Comparison of ENCODE assay signal across 9 mouse cellular contexts in genomic region chr5:38469891-38470578, GRCm38 (mm10). TPM values are rescaled to one million over a fixed set of nuclear protein-coding genes. Genes with fewer than 3 reads are reported as not detected.
A peak's percentile ranks its signal among the peaks of the same experiment; 100 is the strongest.
DNase-seq lines count a peak whose midpoint lies in the region; ATAC-seq lines count a peak whose summit lies in the region.
"Had no signal": no experiment of that assay in that cellular context is flagged by ENCODE, and none has a peak within 500 bp of the region (broad histone marks: within the 10 kb centered on the region; RNA-seq: fewer than 3 reads in every experiment).

No protein-coding gene starts in this region.

- H3K27me3 ChIP-seq in hindbrain, embryonic 13.5 days: 0 out of 2 replicates have a peak, but pooled peaks cover 2% of the 10 kb centered on the region
- H3K27me3 ChIP-seq: limb, embryonic 15.5 days had no signal

- 24% methylated on average over 5 of the region's 5 CpGs for WGBS in hindbrain, embryonic 13.5 days

- peak; percentile 68 for ATAC-seq in hindbrain, embryonic 13.5 days (ENCODE audit: low FRiP score)

- H3K4me3 ChIP-seq in hindbrain, embryonic 13.5 days: no peak overlapping the region
- H3K4me3 ChIP-seq: limb, embryonic 15.5 days had no signal

- no peak overlapping the region for H3K4me2 ChIP-seq in hindbrain, embryonic 13.5 days
- H3K4me2 ChIP-seq: limb, embryonic 15.5 days had no signal

- 0 out of 2 replicates have a peak, but pooled peaks cover 2% of the 10 kb centered on the region for H3K4me1 ChIP-seq in hindbrain, embryonic 13.5 days (replicated peaks)
- H3K4me1 ChIP-seq: limb, embryonic 15.5 days had no signal

- H3K36me3 ChIP-seq in hindbrain, embryonic 13.5 days: no peaks in the 10 kb centered on the region
- H3K36me3 ChIP-seq: limb, embryonic 15.5 days had no signal

- peak; percentile 83 for DNase-seq in NIH3T3 (ENCODE audit: low read depth)
- peak; percentile 88 for DNase-seq in cerebellum, adult 8-10 months
- DNase-seq in forelimb bud, embryonic 11.5 days (ENCODE audit: low read depth, low spot score): peak; percentile 81
- peak; percentile 61 to 95 for DNase-seq in layer of hippocampus, postnatal 25 days (ENCODE audit: extremely low spot score in 1 of 2, low spot score in 1 of 2)
- peak; percentile 58 for DNase-seq in lung, postnatal 25 days (ENCODE audit: low spot score)
- DNase-seq in retina, embryonic 14.5 days (ENCODE audit: low spot score): peak; percentile 89
- DNase-seq in urinary bladder, adult 2 months (ENCODE audit: low spot score): peak; percentile 50

- H3K9ac ChIP-seq in hindbrain, embryonic 13.5 days: no peak overlapping the region
- H3K9ac ChIP-seq: limb, embryonic 15.5 days had no signal

- no peak overlapping the region for H3K27ac ChIP-seq in hindbrain, embryonic 13.5 days
- H3K27ac ChIP-seq: limb, embryonic 15.5 days had no signal

- H3K9me3 ChIP-seq in hindbrain, embryonic 13.5 days: no peaks in the 10 kb centered on the region
- H3K9me3 ChIP-seq: limb, embryonic 15.5 days had no signal

RNA-seq across cellular contexts. Expression of gene Slc2a9, which starts 32.9 kb away (rescaled TPM):
- polyA plus RNA-seq in hindbrain, embryonic 13.5 days (2015; fragmentation: Nextera tagmentation; extraction: Ambion mirVana): 0.13 and 0.19 TPM in 2 replicates
- total RNA-seq in layer of hippocampus, postnatal 25 days (2021): 1 to 10 TPM; 1.8 to 1.9 TPM
- 3.3 and 3.7 TPM in 2 replicates for polyA plus RNA-seq in urinary bladder, adult 2 months (2012; rRNA removed)
